Mouse (Mus musculus) thymus, postnatal 0 days (tissue): ENCODE measurements around the gene Gm49387. TPM values are rescaled to one million over a fixed set of nuclear protein-coding genes. Genes with fewer than 3 reads are reported as not detected.
A peak's percentile ranks its signal among the peaks of the same experiment; 100 is the strongest.

ENCODE experiments used
- DNase-seq: peaks from one replicate; pipeline ENCODE4 v3.0.0-alpha.2; 2015; ENCODE audit warnings: low spot score
- polyA plus RNA-seq: library from polyadenylated mRNA; unstranded; fragments of >200 nt; fragmentation: Nextera tagmentation; extraction: Ambion mirVana; gene quantifications from 2 replicates; pipeline ENCODE4 v1.2.1, GENCODE M21; 2015

Gene Gm49387
- polyA plus RNA-seq: 2.6 and 3.2 TPM in 2 replicates

DNA sequence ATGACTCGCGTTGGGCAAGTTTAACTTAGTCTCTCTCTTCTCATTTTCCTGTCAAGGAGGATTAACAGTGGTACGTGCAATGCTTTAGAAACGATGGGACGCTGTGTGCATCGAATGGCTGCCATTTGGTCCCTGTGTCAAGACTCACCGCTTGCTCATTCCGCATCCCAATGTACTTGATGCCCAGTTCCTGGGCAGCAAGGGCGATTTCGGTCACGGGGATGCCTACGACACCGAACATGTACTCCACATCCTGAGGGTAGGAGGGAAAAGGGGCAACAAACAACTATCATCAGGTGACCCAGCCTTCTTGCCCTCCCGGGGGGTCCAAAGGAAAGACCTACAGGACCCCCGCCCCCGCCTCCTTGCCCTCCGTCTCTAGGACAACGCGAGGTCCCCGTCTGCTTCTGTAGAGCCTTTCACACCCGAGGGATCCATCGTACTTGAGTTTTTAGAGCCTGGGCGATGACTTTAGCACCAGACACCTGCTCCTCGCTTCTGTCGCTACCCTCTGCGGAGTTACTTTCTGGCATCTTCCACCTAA is at the start of gene Gm49387:
TSS of gene Gm49387 (minus strand) at position 533 of the 544 bp plus-strand sequence.
- DNase-seq: no peak

DNA sequence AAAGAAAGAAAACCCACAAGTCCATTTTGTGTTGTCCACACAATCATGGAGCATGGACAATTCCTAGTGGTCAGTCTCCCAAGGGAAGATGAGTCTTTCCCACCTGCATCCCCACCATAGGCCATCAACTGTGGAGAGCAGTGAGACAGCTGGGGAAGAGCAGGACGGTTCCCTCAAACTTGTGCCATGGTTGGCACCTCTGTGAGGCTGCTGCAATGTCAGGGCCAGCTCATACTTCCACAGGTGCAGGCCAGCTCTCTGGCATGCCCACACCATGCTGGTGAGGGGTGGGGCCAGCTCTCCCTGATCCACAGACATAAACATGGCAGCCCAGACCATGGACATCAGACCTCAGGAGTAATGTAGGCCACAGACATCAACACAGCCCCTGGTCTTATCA is 45.6 kb upstream of the Gm49387 start:
- no peak for DNase-seq

DNA sequence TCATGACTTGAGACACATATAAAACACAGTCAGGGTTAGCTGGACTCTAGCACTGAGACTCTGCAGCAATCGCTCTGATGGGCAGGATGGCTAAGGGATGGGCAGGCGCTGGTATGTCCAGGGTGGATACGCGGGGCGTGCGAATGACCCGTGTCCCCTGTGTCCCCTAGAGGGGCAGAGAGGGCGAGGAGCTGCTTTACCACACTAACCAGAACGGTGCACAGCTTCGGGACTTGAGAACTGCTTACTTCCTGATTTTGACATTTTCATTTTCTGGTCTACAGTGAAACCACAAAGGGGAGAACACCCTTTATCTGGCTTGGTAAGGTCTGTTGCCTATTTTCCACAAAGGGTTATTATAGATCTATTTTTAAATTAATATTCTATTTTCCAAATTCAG is 45.0 kb upstream of the Gm49387 start:
- DNase-seq: peak; percentile 14

DNA sequence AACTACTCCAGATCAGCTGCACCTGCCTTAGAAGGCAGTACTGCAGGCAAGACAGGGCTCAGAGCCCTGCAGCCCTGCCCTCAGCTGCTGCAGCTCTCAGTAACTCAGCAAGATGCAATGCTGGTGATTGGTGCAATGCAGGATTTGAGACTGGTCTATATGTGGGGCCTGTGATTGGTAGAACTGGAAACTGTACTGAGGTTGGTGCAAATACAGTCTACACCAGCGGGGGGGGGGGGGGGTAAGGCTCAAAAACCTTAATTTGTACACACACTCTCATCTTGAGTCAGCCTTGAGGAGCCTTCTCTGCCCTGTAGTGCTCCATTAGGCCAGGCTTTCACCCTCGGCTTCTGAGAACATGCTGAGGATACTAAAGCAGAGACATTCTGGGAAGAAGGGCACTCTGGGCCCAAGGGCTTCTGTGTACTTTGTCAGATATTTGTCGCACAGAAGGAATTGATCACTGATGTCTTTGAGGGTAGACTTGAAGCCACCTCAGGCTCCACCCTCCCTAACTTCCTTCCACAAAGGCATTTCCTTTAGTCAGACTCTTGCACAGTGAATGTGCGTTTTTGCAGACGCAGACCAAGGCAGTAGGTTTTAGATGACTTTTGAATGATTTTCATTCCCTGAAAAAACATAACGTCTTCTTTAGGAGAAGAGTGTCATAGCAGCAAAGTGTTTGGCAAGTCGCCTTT is 43.8 kb upstream of the Gm49387 start:
- DNase-seq: peak; percentile 48

DNA sequence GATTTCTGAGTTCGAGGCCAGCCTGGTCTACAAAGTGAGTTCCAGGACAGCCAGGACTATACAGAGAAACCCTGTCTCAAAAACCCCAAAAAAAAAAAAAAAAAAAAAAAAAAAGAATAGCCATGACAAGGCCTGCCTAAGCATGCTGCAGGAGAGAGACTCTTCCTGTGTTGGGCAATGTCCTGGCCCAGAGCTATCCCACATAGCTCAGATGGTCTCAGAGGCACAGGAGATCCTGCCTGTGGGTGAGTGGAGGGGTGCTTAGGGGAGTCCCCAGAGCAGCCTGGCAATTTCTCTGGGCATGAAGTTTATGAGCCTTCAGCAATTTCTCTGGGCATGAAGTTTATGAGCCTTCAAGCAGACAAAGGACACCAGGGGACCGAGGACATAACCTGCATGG is 42.9 kb upstream of the Gm49387 start:
- no peak for DNase-seq

DNA sequence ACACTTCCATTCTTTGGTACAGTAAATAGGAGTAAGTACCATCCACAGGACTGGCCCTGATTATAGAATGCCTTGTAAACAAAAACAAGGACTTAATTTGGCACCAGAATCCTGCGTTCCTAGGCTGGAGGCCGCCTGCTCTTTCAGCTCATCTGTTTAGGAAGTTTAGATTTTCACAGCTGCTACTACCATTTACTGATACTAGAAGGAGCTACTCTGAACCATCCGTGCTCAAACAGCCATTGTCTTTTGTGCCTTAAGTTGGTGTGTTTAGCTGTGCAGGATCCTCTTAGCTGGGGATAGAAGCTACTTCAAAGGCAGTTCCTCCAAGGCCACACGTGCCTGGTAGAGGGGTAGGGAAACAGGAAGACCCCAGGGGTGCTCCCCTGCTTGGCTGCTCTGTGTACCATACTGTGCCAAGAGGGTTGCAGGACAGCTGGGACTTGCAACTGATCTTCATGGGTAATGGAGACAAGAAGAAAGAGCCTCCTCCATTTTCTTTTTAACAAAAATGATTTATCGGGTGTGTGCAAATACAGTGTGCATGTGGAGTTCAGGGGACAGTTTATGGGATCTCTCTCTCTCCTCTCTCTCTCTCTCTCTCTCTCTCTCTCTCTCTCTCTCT is 41.4 kb upstream of the Gm49387 start:
- peak; percentile 17 for DNase-seq

GRCm38 (mm10) chr14:31681291-31681690 is 40.6 kb upstream of the Gm49387 start:
- DNase-seq: no peak

DNA sequence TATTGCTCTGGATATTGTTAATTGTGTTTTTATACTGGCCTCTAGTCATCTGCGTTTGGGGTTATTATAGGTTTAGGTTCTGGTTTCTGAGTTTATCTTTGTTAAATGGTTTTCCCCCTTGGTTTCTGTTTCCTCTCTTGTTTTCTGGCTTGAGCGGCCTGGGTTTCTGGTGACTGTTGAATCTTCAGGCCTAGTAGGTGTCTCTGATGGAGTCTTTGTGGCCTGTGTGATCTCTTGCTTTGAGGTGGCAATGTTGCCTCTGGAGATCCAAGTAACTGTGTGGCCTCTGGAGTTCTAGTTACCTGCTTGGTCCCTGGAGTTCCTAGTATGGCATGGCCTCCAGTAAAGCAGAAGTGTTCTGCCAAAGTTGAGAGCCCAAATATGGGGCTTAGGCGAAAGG is 40.0 kb upstream of the Gm49387 start:
- DNase-seq: no peak

- no peak for DNase-seq
Observed at GRCm38 (mm10) chr14:31671635-31672320, 31.1 kb upstream of the Gm49387 start.

GRCm38 (mm10) chr14:31669642-31670490 is 29.2 kb upstream of the Gm49387 start:
- DNase-seq: peak; percentile 73

DNA sequence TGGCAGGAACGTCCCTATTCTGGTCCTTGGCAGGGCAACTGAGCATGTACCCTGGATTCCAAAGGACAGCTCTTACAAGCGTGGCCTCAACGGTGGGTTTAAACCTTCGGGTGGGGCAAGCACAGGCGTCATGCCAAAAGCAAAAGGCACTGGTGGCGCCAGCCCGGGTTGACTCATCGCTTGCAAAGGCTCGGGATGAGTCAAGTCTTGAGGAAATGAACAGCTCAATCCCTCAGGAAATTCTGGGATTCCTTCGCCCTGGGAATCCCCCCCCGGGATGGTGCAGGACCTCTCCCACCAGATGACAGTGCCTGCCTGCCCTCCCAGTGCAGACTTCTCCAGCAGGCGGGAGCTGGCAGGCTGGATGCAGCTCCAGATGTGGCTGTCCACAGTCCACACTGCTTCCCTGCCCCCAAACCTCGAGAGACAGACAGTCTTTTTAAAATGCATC is 28.5 kb upstream of the Gm49387 start:
- no peak for DNase-seq

- no peak for DNase-seq
Observed at GRCm38 (mm10) chr14:31668326-31668725, 27.6 kb upstream of the Gm49387 start.

GRCm38 (mm10) chr14:31667741-31668140 is 27.1 kb upstream of the Gm49387 start:
- DNase-seq: no peak

DNA sequence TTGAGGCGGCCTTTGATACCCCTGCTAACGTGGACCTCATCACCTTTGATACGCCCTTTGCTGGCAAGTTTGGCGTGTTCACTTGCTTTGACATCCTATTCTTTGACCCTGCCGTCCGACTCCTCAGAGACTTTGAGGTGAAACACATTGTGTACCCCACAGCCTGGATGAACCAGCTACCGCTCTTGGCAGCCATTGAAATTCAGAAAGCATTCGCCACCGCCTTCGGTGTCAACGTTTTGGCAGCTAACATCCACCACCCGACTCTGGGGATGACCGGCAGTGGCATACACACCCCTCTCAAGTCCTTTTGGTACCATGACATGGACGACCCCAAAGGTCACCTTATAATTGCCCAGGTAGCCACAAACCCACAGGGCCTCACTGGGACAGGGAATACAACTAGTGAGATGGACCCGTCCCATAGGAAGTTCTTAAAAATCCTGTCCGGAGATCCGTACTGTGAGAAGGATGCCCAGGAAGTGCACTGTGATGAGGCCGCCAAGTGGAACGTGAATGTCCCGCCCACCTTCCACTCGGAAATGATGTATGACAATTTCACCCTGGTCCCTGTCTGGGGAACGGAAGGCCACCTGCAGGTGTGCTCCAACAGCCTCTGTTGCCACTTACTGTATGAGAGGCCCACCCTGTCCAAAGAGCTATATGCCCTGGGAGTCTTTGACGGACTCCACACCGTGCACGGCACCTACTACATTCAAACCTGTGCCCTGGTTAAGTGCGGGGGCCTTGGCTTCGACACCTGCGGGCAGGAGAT is 26.4 kb upstream of the Gm49387 start:
- DNase-seq: no peak

DNA sequence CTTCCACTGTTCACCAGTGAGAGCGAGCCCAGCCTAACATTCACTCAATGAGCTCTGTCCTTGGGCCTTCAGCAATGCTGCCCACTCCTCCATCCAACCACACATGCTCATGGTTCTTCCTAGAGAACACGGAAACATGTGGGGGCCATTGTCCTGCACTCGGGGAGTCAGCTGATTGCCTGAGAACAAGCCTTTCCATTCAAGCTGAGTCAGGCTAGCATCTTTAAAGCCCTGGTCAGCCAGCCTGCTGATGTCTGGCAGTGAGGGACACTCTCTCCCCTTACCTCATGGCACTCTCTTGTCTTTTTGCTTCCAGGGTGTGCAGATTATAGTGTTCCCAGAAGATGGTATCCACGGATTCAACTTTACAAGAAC is 24.9 kb upstream of the Gm49387 start:
- DNase-seq: no peak

- peak; percentile 40 for DNase-seq
Observed at GRCm38 (mm10) chr14:31664903-31665565, 24.4 kb upstream of the Gm49387 start.

GRCm38 (mm10) chr14:31664100-31664902 is 23.6 kb upstream of the Gm49387 start:
- DNase-seq: no peak

DNA sequence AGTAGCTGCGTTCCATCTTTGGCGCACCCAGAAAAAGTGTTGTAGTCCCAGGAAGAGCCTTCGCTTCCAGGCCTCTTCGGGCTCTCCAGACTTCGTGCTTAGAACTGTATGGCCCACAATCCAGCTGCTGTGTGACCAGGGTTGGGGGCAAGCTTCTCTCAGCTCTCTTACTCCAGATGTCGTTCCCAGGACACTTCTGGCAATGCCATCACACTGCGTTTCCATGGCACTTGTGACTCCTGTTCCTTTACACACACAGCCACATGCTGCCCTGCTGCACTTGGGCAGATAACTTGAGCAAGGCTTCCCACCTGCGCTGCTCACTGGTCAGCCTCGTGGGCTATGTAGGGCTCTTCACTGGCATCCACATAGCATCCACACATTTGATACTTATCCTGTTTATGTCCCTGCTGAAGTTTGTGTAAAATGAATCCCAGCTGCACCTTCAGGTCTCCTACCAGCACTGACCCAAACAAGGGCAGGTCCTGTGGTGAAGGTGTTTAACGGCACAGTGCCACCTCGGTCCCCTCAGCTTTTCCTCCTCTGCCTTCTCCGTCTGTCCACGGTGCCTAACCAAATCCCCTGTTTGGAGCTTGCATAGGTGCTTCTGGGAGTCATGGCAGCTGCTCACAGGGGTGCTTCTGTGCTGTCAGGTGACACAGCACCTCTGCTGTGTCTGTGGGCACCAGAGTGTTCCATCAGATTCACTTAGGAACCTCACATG is 22.9 kb upstream of the Gm49387 start:
- no peak for DNase-seq
